ENCODE assay signal across 8 mouse cellular contexts in the genomic region with DNA sequence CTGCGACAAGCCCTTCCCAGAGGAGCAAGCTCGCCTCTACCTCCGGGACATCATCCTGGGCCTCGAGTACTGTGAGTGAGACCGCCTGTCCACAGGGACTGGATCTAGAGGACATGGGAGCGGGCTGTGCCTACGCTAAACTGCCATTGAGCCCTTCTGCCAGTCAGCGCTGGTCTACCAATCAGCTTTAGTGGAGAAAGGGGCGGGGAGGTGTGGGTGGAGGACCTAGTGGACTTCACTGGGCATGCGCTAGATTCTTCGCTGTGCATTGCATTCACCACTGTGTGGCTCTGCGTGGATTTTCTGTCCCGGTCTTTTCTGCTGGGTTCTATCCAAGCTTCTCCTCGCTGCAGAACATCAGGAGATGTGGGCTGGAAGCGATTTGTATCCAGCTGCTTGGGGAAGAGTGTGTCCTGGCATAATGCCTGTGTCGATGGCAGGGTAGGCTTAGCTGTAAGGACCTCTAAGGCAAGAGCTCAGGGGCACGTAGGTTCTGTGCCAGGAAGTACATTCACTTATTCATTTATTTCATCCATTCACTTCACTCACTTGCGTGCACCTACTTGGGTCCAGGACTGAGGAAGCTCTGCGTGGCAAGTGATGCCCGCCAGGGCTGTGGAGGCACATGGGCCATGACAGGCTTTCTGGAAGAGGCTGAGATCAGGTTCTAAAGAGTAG. TPM values are rescaled to one million over a fixed set of nuclear protein-coding genes. Genes with fewer than 3 reads are reported as not detected.
DNase-seq lines count a peak whose midpoint lies in the region; ATAC-seq lines count a peak whose summit lies in the region.

No protein-coding gene starts in this region.

- peak; percentile 94 for DNase-seq in adrenal gland, postnatal 14 days
- DNase-seq in embryo, embryonic 11 days, result peak; percentile 93
- DNase-seq in gastrocnemius, postnatal 14 days, result peak; percentile 83
- DNase-seq in left cerebral cortex, adult 8-10 months (ENCODE audit: low spot score in 2 of 2), result peak; percentile 67 to 93
- DNase-seq in retina, postnatal 7 days (ENCODE audit: low read depth, low spot score), result peak; percentile 88
- DNase-seq in urinary bladder, postnatal 25 days (ENCODE audit: low spot score), result peak; percentile 71

- intact Hi-C loops in gastrocnemius, postnatal 14 days (cut with DNase I; ENCODE audit: low total_unique reads), result no loop called here

- peak; percentile 77 for ATAC-seq in inflammation-experienced regulatory T-cells, adult 6 months
- peak; percentile 96 for ATAC-seq in megakaryocyte, adult 5-6 weeks (ENCODE audit: poor library complexity, severe bottlenecking)

RNA-seq across cellular contexts. Expression of gene Camkk1, which starts 12.2 kb away (rescaled TPM):
- total RNA-seq in adrenal gland, postnatal 14 days (2021), result 1.3 and 1.5 TPM in 2 replicates
- total RNA-seq in gastrocnemius, postnatal 14 days (2021), result 1 to 10 TPM; 1.1 to 1.8 TPM
- polyA plus RNA-seq in inflammation-experienced regulatory T-cells, adult 6 months (2017; shearing (Covaris generic)), result 1 to 10 TPM in 2 of 3 experiments, under 1 TPM in 1; 0.92 to 3.2 (median 3.0) TPM
- 100 to 1,000 TPM; 107 to 111 (median 108) TPM for total RNA-seq in left cerebral cortex, adult 8-10 months (2022)
- total RNA-seq in megakaryocyte, adult 5-6 weeks (2015), result 0.23 and 0.51 TPM in 2 replicates
- 0.94 and 1.2 TPM in 2 replicates for total RNA-seq in megakaryocyte, adult 5-6 weeks (2017)

RNA-seq across cellular contexts. Expression of gene Ncbp3, which starts 16.6 kb away (rescaled TPM):
- total RNA-seq in adrenal gland, postnatal 14 days (2021), result 9.2 and 10.9 TPM in 2 replicates
- 1 to 10 TPM; 3.3 to 3.9 TPM for total RNA-seq in gastrocnemius, postnatal 14 days (2021)
- 10 to 100 TPM; 12.6 to 21.1 (median 19.4) TPM for polyA plus RNA-seq in inflammation-experienced regulatory T-cells, adult 6 months (2017; shearing (Covaris generic))
- 1 to 10 TPM; 8.4 to 9.4 (median 9.2) TPM for total RNA-seq in left cerebral cortex, adult 8-10 months (2022)
- total RNA-seq in megakaryocyte, adult 5-6 weeks (2015), result 8.1 and 8.9 TPM in 2 replicates
- total RNA-seq in megakaryocyte, adult 5-6 weeks (2017), result 11.4 and 12.3 TPM in 2 replicates

RNA-seq across cellular contexts. Expression of gene P2rx1, which starts 32.1 kb away (rescaled TPM):
- 0.98 and 1.2 TPM in 2 replicates for total RNA-seq in adrenal gland, postnatal 14 days (2021)
- 1 to 10 TPM in 1 of 2 experiments, under 1 TPM in 1; 0.38 to 1.1 TPM for total RNA-seq in gastrocnemius, postnatal 14 days (2021)
- not detected for polyA plus RNA-seq in inflammation-experienced regulatory T-cells, adult 6 months (2017; shearing (Covaris generic))
- under 1 TPM; 0.21 to 0.89 (median 0.41) TPM for total RNA-seq in left cerebral cortex, adult 8-10 months (2022)
- total RNA-seq in megakaryocyte, adult 5-6 weeks (2015), result 15.8 and 16.4 TPM in 2 replicates
- total RNA-seq in megakaryocyte, adult 5-6 weeks (2017), result 9.8 and 10.4 TPM in 2 replicates

RNA-seq across cellular contexts. Expression of gene Itgae, which starts 59.4 kb away (rescaled TPM):
- 0.30 and 1.7 TPM in 2 replicates for total RNA-seq in adrenal gland, postnatal 14 days (2021)
- under 1 TPM; 0.07 to 0.10 TPM for total RNA-seq in gastrocnemius, postnatal 14 days (2021)
- polyA plus RNA-seq in inflammation-experienced regulatory T-cells, adult 6 months (2017; shearing (Covaris generic)), result 100 to 1,000 TPM in 2 of 3 experiments, 10 to 100 TPM in 1; 30.7 to 110 (median 101) TPM
- total RNA-seq in left cerebral cortex, adult 8-10 months (2022), result under 1 TPM; 0.18 to 0.37 (median 0.29) TPM
- total RNA-seq in megakaryocyte, adult 5-6 weeks (2015), result 0.09 and 0.22 TPM in 2 replicates
- 0.04 and 0.15 TPM in 2 replicates for total RNA-seq in megakaryocyte, adult 5-6 weeks (2017)

Comparison
In these comparisons a context has a peak if more than half of its experiments do, and no peak if none do; other contexts are left out.
1. Peak in every context shown above with its lines: DNase-seq and ATAC-seq.
2. RNA of gene Camkk1, which starts 12.2 kb away (total RNA-seq): 107 to 111 TPM in left cerebral cortex, adult 8-10 months; 1.1 to 1.8 TPM in gastrocnemius, postnatal 14 days, 1.3 to 1.5 TPM in adrenal gland, postnatal 14 days and 0.23 to 1.2 TPM in megakaryocyte, adult 5-6 weeks; every median in the first group is over 10 times any median in the second.